Mouse (Mus musculus): Measurements from ENCODE around the gene Dbil5. TPM values are rescaled to one million over a fixed set of nuclear protein-coding genes. Genes with fewer than 3 reads are reported as not detected.

The Dbil5 gene
- polyA plus RNA-seq, 1 experiment from 2014 or later = not detected

GRCm38 (mm10) chr11:76216681-76217389, 573 bp upstream of the Dbil5 start:
- peak overlapping the region; percentile 96 for H3K9ac ChIP-seq (replicated peaks; ENCODE audit: low read depth, low read length)
- peak overlapping the region; percentile 89 for H3K4me3 ChIP-seq (replicated peaks; ENCODE audit: low read length)
- peak overlapping the region; percentile 74 for H3K4me2 ChIP-seq (ENCODE audit: low read length)
- no peaks in the 10 kb centered on the region for H3K27me3 ChIP-seq (replicated peaks; ENCODE audit: control insufficient read depth, insufficient read depth, low read length)
- H3K9me3 ChIP-seq (ENCODE audit: control insufficient read depth, low read length) = no peaks in the 10 kb centered on the region
- peak; percentile 51 for ATAC-seq
- 2% methylated on average over 33 of the region's 33 CpGs for WGBS
- peak overlapping the region; percentile 91 for H3K27ac ChIP-seq (ENCODE audit: low read length)
- peaks cover 7% of the 10 kb centered on the region for H3K4me1 ChIP-seq (replicated peaks; ENCODE audit: control insufficient read depth, insufficient read depth, low read length)
- H3K36me3 ChIP-seq (ENCODE audit: control insufficient read depth, insufficient read depth) = peaks cover 5% of the 10 kb centered on the region; the same call in 1 of the 2 replicates

- H3K4me2 ChIP-seq (ENCODE audit: low read length) = no peak overlapping the region
- no peak overlapping the region for H3K27ac ChIP-seq (ENCODE audit: low read length)
- no peaks in the 10 kb centered on the region for H3K27me3 ChIP-seq (replicated peaks; ENCODE audit: control insufficient read depth, insufficient read depth, low read length)
- 91% methylated on average over 5 of the region's 5 CpGs for WGBS
- no peaks in the 10 kb centered on the region for H3K9me3 ChIP-seq (ENCODE audit: control insufficient read depth, low read length)
- H3K4me3 ChIP-seq (replicated peaks; ENCODE audit: low read length) = no peak overlapping the region
- H3K36me3 ChIP-seq (ENCODE audit: control insufficient read depth, insufficient read depth) = 0 out of 2 replicates have a peak, but pooled peaks cover 3% of the 10 kb centered on the region
- H3K4me1 ChIP-seq (replicated peaks; ENCODE audit: control insufficient read depth, insufficient read depth, low read length) = no peaks in the 10 kb centered on the region
- no peak overlapping the region for H3K9ac ChIP-seq (replicated peaks; ENCODE audit: low read depth, low read length)
- no peak for ATAC-seq
Observed at GRCm38 (mm10) chr11:76224631-76225030, 7.2 kb downstream of the Dbil5 start.

- H3K27me3 ChIP-seq (replicated peaks; ENCODE audit: control insufficient read depth, insufficient read depth, low read length) = no peaks in the 10 kb centered on the region
- H3K36me3 ChIP-seq (ENCODE audit: control insufficient read depth, insufficient read depth) = 0 out of 2 replicates have a peak, but pooled peaks cover 3% of the 10 kb centered on the region
- no peak for ATAC-seq
- H3K9me3 ChIP-seq (ENCODE audit: control insufficient read depth, low read length) = no peaks in the 10 kb centered on the region
- H3K4me1 ChIP-seq (replicated peaks; ENCODE audit: control insufficient read depth, insufficient read depth, low read length) = no peaks in the 10 kb centered on the region
- no peak overlapping the region for H3K27ac ChIP-seq (ENCODE audit: low read length)
- H3K4me3 ChIP-seq (replicated peaks; ENCODE audit: low read length) = no peak overlapping the region
- no peak overlapping the region for H3K9ac ChIP-seq (replicated peaks; ENCODE audit: low read depth, low read length)
- H3K4me2 ChIP-seq (ENCODE audit: low read length) = no peak overlapping the region
Observed at GRCm38 (mm10) chr11:76225051-76225450, 7.6 kb downstream of the Dbil5 start.

- Histone ChIP-seq H3K27me3 (replicated peaks; ENCODE audit: control insufficient read depth, insufficient read depth, low read length) (no peaks in the 10 kb centered on the region), H3K36me3 (ENCODE audit: control insufficient read depth, insufficient read depth) (peaks cover 25% of the 10 kb centered on the region), H3K4me3 (replicated peaks; ENCODE audit: low read length) (no peak overlapping the region), H3K9me3 (ENCODE audit: control insufficient read depth, low read length) (no peaks in the 10 kb centered on the region), H3K4me2 (ENCODE audit: low read length) (no peak overlapping the region), H3K27ac (ENCODE audit: low read length) (no peak overlapping the region), H3K4me1 (replicated peaks; ENCODE audit: control insufficient read depth, insufficient read depth, low read length) (no peaks in the 10 kb centered on the region), H3K9ac (replicated peaks; ENCODE audit: low read depth, low read length) (no peak overlapping the region)
- WGBS = 97% methylated on average over 3 of the region's 3 CpGs
- no peak for ATAC-seq
Observed at GRCm38 (mm10) chr11:76236136-76236535, 18.7 kb downstream of the Dbil5 start.

GRCm38 (mm10) chr11:76239750-76240149, 22.3 kb downstream of the Dbil5 start:
- ATAC-seq = no peak
- no peaks in the 10 kb centered on the region for H3K9me3 ChIP-seq (ENCODE audit: control insufficient read depth, low read length)
- no peak overlapping the region for H3K4me2 ChIP-seq (ENCODE audit: low read length)
- no peaks in the 10 kb centered on the region for H3K27me3 ChIP-seq (replicated peaks; ENCODE audit: control insufficient read depth, insufficient read depth, low read length)
- no peak overlapping the region for H3K4me3 ChIP-seq (replicated peaks; ENCODE audit: low read length)
- peaks cover 13% of the 10 kb centered on the region for H3K4me1 ChIP-seq (replicated peaks; ENCODE audit: control insufficient read depth, insufficient read depth, low read length)
- no peak overlapping the region for H3K9ac ChIP-seq (replicated peaks; ENCODE audit: low read depth, low read length)
- 97% methylated on average over 2 of the region's 2 CpGs for WGBS
- no peak overlapping the region for H3K27ac ChIP-seq (ENCODE audit: low read length)
- H3K36me3 ChIP-seq (ENCODE audit: control insufficient read depth, insufficient read depth) = peaks cover 6% of the 10 kb centered on the region

GRCm38 (mm10) chr11:76242901-76243810, 25.7 kb downstream of the Dbil5 start, which contains the start of the genes Mrm3 and Glod4:
Mrm3 (plus strand) TSS chr11:76243715.
Glod4 (minus strand) TSS chr11:76243725.
- Histone ChIP-seq H3K4me1 (replicated peaks; ENCODE audit: control insufficient read depth, insufficient read depth, low read length) (peaks cover 16% of the 10 kb centered on the region), H3K4me2 (ENCODE audit: low read length) (peak within 1 kb of the TSS; percentile 87), H3K9me3 (ENCODE audit: control insufficient read depth, low read length) (no peaks in the 10 kb centered on the region), H3K9ac (replicated peaks; ENCODE audit: low read depth, low read length) (peak within 1 kb of the TSS; percentile 77), H3K27ac (ENCODE audit: low read length) (peak within 1 kb of the TSS; percentile 77), H3K36me3 (ENCODE audit: control insufficient read depth, insufficient read depth) (peaks cover 2% of the 10 kb centered on the region; the same call in 1 of the 2 replicates), H3K27me3 (replicated peaks; ENCODE audit: control insufficient read depth, insufficient read depth, low read length) (no peaks in the 10 kb centered on the region), H3K4me3 (replicated peaks; ENCODE audit: low read length) (peak within 1 kb of the TSS; percentile 68)
- ATAC-seq = peak; percentile 95
- WGBS = under 1% methylated on average over 61 of the region's 61 CpGs

GRCm38 (mm10) chr11:76243811-76244546, 26.6 kb downstream of the Dbil5 start:
- no peak overlapping the region for H3K27ac ChIP-seq (ENCODE audit: low read length)
- no peak; the same call in 1 of the 2 replicates for ATAC-seq
- peak overlapping the region; percentile 68 for H3K4me3 ChIP-seq (replicated peaks; ENCODE audit: low read length)
- H3K4me2 ChIP-seq (ENCODE audit: low read length) = peak overlapping the region; percentile 87
- H3K9ac ChIP-seq (replicated peaks; ENCODE audit: low read depth, low read length) = peak overlapping the region; percentile 77
- H3K9me3 ChIP-seq (ENCODE audit: control insufficient read depth, low read length) = no peaks in the 10 kb centered on the region
- 2% methylated on average over 34 of the region's 34 CpGs for WGBS
- peaks cover 2% of the 10 kb centered on the region; the same call in 1 of the 2 replicates for H3K36me3 ChIP-seq (ENCODE audit: control insufficient read depth, insufficient read depth)
- peaks cover 16% of the 10 kb centered on the region for H3K4me1 ChIP-seq (replicated peaks; ENCODE audit: control insufficient read depth, insufficient read depth, low read length)
- no peaks in the 10 kb centered on the region for H3K27me3 ChIP-seq (replicated peaks; ENCODE audit: control insufficient read depth, insufficient read depth, low read length)

GRCm38 (mm10) chr11:76246439-76246838, 29.0 kb downstream of the Dbil5 start:
- no peak for ATAC-seq
- no peak overlapping the region for H3K4me3 ChIP-seq (replicated peaks; ENCODE audit: low read length)
- H3K9me3 ChIP-seq (ENCODE audit: control insufficient read depth, low read length) = no peaks in the 10 kb centered on the region
- H3K27me3 ChIP-seq (replicated peaks; ENCODE audit: control insufficient read depth, insufficient read depth, low read length) = no peaks in the 10 kb centered on the region
- no peaks in the 10 kb centered on the region for H3K36me3 ChIP-seq (ENCODE audit: control insufficient read depth, insufficient read depth)
- H3K9ac ChIP-seq (replicated peaks; ENCODE audit: low read depth, low read length) = no peak overlapping the region
- peaks cover 16% of the 10 kb centered on the region for H3K4me1 ChIP-seq (replicated peaks; ENCODE audit: control insufficient read depth, insufficient read depth, low read length)
- H3K27ac ChIP-seq (ENCODE audit: low read length) = no peak overlapping the region
- no peak overlapping the region for H3K4me2 ChIP-seq (ENCODE audit: low read length)

GRCm38 (mm10) chr11:76247239-76247638, 29.8 kb downstream of the Dbil5 start:
- Histone ChIP-seq H3K9me3 (ENCODE audit: control insufficient read depth, low read length) (no peaks in the 10 kb centered on the region), H3K4me2 (ENCODE audit: low read length) (no peak overlapping the region), H3K36me3 (ENCODE audit: control insufficient read depth, insufficient read depth) (no peaks in the 10 kb centered on the region), H3K4me1 (replicated peaks; ENCODE audit: control insufficient read depth, insufficient read depth, low read length) (peaks cover 22% of the 10 kb centered on the region), H3K27me3 (replicated peaks; ENCODE audit: control insufficient read depth, insufficient read depth, low read length) (no peaks in the 10 kb centered on the region), H3K9ac (replicated peaks; ENCODE audit: low read depth, low read length) (no peak overlapping the region), H3K4me3 (replicated peaks; ENCODE audit: low read length) (no peak overlapping the region), H3K27ac (ENCODE audit: low read length) (no peak overlapping the region)
- WGBS = 57% methylated on average over 2 of the region's 2 CpGs
- ATAC-seq = no peak
